Mouse (Mus musculus) forebrain, embryonic 11.5 days (tissue): ENCODE measurements at regions not wholly inside any gene's neighbourhood (a gene's known extent, or its start where the extent isn't known, plus 50 kb on each side); places are given as distances from the start of the nearest gene placed in this dataset.

Experiments used
- ATAC-seq: fragments of 200-750 bp; cut with Nextera tagmentation; replicated peaks from 2 replicates; pipeline ENCODE4 v1.8.0; 2017; ENCODE audit warnings: moderate TSS enrichment; ENCODE audit not compliant: low FRiP score
- DNase-seq: peaks from one replicate; pipeline ENCODE4 v3.0.0-alpha.2; 2017; ENCODE audit warnings: low spot score
- H3K27ac ChIP-seq: fragments of 300-500 bp; sonication (generic); 2 replicates; pipeline ENCODE4 v1.5.1; 2014; ENCODE audit warnings: low read depth, low read length
- H3K27me3 ChIP-seq: fragments of 300-500 bp; sonication (generic); 2 replicates; pipeline ENCODE4 v1.6.1; 2014; ENCODE audit warnings: mild to moderate bottlenecking, low read length, mixed read lengths; ENCODE audit not compliant: control insufficient read depth, insufficient read depth
- H3K36me3 ChIP-seq: fragments of 300-500 bp; sonication (generic); 2 replicates; pipeline ENCODE4 v1.6.1; 2014; ENCODE audit warnings: mild to moderate bottlenecking, low read length, moderate library complexity, mixed read lengths; ENCODE audit not compliant: control insufficient read depth, insufficient read depth
- H3K4me1 ChIP-seq: fragments of 300-500 bp; sonication (generic); replicated peaks from 2 replicates; pipeline ENCODE4 v1.6.1; 2014; ENCODE audit warnings: low read length, mixed read lengths; ENCODE audit not compliant: control insufficient read depth, insufficient read depth
- H3K4me2 ChIP-seq: fragments of 300-500 bp; sonication (generic); 2 replicates; pipeline ENCODE4 v1.6.1; 2014; ENCODE audit warnings: low read depth, mild to moderate bottlenecking, low read length, moderate library complexity, mixed read lengths; ENCODE audit not compliant: severe bottlenecking
- H3K4me3 ChIP-seq: fragments of 300-500 bp; sonication (generic); 2 replicates; pipeline ENCODE4 v1.5.1; 2014; ENCODE audit warnings: low read depth, low read length
- H3K9ac ChIP-seq: fragments of 300-500 bp; sonication (generic); 2 replicates; pipeline ENCODE4 v1.6.1; 2014; ENCODE audit warnings: low read length
- H3K9me3 ChIP-seq: fragments of 300-500 bp; sonication (generic); 2 replicates; pipeline ENCODE4 v1.6.1; 2016; ENCODE audit warnings: low read length, mixed read lengths; ENCODE audit not compliant: control insufficient read depth
- WGBS: fragments of 180-500 bp; shearing (Covaris S2); extraction: QIAGEN DNeasy Blood & Tissue Kit; methylation state at CpG from one replicate; pipeline ENCODE4 v1.1.7; 2014; 5-methylcytosine and 5-hydroxymethylcytosine counted together

DNA sequence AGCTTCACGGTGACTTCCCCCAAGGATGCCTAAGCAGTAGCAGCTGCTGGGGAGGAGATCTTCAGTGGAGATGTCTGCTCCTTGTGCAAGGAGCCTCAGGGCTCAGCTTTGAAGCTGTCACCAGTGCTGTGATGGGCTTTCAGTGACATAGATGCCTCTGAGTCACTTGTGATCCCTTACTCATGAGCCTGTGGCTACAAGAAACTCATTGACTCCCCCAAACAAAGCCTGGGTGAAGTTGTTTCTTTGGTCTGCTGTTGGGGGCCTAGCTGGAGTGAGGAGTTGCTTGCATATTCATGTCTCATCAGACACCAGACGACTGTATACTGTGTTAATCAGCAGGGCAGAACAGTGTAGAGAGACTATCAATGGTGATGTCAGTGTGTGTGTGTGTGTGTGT lies 203.4 kb upstream of the Mphosph6 start:
- no peak overlapping the region for H3K9ac ChIP-seq
- H3K27me3 ChIP-seq: peaks cover 2% of the 10 kb centered on the region; the same call in 1 of the 2 replicates
- H3K9me3 ChIP-seq: no peaks in the 10 kb centered on the region
- peaks cover 3% of the 10 kb centered on the region; the same call in 1 of the 2 replicates for H3K4me1 ChIP-seq
- WGBS: 36% methylated on average over 2 of the region's 2 CpGs
- peak; percentile 42; the same call in 1 of the 2 replicates for ATAC-seq
- H3K27ac ChIP-seq: no peak overlapping the region; the same call in 1 of the 2 replicates
- no peak overlapping the region for H3K4me2 ChIP-seq
- no peak for DNase-seq
- no peaks in the 10 kb centered on the region for H3K36me3 ChIP-seq
- no peak overlapping the region for H3K4me3 ChIP-seq

DNA sequence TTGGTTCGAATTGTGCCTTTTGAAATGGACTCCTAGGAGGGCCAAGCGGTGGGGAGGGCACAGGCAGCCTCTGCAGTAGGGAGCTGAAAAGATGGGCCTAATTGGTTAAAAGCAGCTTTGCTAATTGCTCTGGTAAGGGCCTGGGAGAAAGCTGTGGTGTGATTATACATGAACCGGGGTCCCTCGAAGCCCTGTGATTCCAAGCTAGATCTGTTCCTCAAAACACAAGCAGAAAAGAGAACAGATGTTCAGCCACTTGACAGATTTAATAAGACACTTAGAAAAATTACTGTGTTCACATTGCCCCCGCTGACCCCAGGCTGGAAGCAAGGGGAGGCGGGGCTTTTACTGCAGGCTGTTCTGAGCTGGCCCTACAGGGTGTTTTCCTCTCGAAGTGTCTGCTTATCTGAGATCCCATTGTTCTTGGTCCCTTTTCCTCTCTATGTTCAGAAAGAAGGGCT lies 202.7 kb upstream of the Mphosph6 start:
- H3K27me3 ChIP-seq: peaks cover 2% of the 10 kb centered on the region; the same call in 1 of the 2 replicates
- no peak overlapping the region for H3K9ac ChIP-seq
- peak; percentile 73 for DNase-seq
- peaks cover 3% of the 10 kb centered on the region; the same call in 1 of the 2 replicates for H3K4me1 ChIP-seq
- ATAC-seq: peak; percentile 92
- H3K9me3 ChIP-seq: no peaks in the 10 kb centered on the region
- 20% methylated on average over 7 of the region's 7 CpGs for WGBS
- no peaks in the 10 kb centered on the region for H3K36me3 ChIP-seq
- H3K4me3 ChIP-seq: no peak overlapping the region
- no peak overlapping the region for H3K4me2 ChIP-seq
- H3K27ac ChIP-seq: peak overlapping the region; percentile 13; the same call in 1 of the 2 replicates

- WGBS: 92% methylated on average over 10 of the region's 10 CpGs
- no peak overlapping the region for H3K4me2 ChIP-seq
- H3K36me3 ChIP-seq: no peaks in the 10 kb centered on the region
- H3K9me3 ChIP-seq: no peaks in the 10 kb centered on the region
- ATAC-seq: no peak
- H3K4me3 ChIP-seq: no peak overlapping the region
- peaks cover 3% of the 10 kb centered on the region; the same call in 1 of the 2 replicates for H3K4me1 ChIP-seq
- no peak overlapping the region for H3K27ac ChIP-seq
- no peak overlapping the region for H3K9ac ChIP-seq
- peaks cover 2% of the 10 kb centered on the region; the same call in 1 of the 2 replicates for H3K27me3 ChIP-seq
- no peak for DNase-seq
Observed at GRCm38 (mm10) chr8:118001138-118001537, 199.4 kb upstream of the Mphosph6 start.

GRCm38 (mm10) chr8:117991826-117992225 lies 190.1 kb upstream of the Mphosph6 start:
- no peaks in the 10 kb centered on the region for H3K27me3 ChIP-seq
- no peak overlapping the region for H3K27ac ChIP-seq
- 91% methylated on average over 7 of the region's 7 CpGs for WGBS
- H3K4me1 ChIP-seq: no peaks in the 10 kb centered on the region
- H3K9ac ChIP-seq: no peak overlapping the region
- DNase-seq (no peak), ATAC-seq (no peak)
- H3K36me3 ChIP-seq: no peaks in the 10 kb centered on the region
- no peaks in the 10 kb centered on the region for H3K9me3 ChIP-seq
- no peak overlapping the region for H3K4me2 ChIP-seq
- H3K4me3 ChIP-seq: no peak overlapping the region

DNA sequence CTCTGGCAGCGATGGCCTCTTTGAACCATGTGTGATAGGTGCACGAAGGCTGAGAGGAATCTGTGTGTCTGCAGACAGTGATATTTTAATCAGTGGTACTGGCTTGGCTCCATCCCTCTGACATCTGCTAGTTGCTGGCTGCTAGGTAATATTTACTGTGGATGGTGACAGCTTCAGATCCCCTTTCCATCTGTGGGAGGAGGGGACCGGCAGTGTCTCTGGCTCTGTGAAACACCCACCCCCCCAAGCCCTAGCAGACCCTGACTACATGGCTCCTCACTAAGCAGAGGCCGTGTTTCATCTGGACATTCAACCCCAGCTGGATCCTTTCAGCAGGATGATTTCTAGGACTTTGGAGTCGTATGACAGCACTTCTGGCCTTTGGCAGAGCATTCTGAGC lies 187.0 kb upstream of the Mphosph6 start:
- no peaks in the 10 kb centered on the region for H3K36me3 ChIP-seq
- ATAC-seq (no peak), DNase-seq (peak; percentile 20)
- H3K9me3 ChIP-seq: no peaks in the 10 kb centered on the region
- H3K27ac ChIP-seq: no peak overlapping the region
- H3K4me3 ChIP-seq: no peak overlapping the region
- H3K27me3 ChIP-seq: no peaks in the 10 kb centered on the region
- no peak overlapping the region for H3K4me2 ChIP-seq
- WGBS: 86% methylated on average over 5 of the region's 5 CpGs
- no peak overlapping the region for H3K9ac ChIP-seq
- H3K4me1 ChIP-seq: no peaks in the 10 kb centered on the region

- Histone ChIP-seq H3K4me3 (no peak overlapping the region), H3K9ac (no peak overlapping the region), H3K27ac (no peak overlapping the region), H3K4me1 (no peaks in the 10 kb centered on the region), H3K9me3 (no peaks in the 10 kb centered on the region), H3K36me3 (no peaks in the 10 kb centered on the region), H3K4me2 (no peak overlapping the region), H3K27me3 (no peaks in the 10 kb centered on the region)
- DNase-seq (no peak), ATAC-seq (no peak)
- 89% methylated on average over 5 of the region's 5 CpGs for WGBS
Observed at GRCm38 (mm10) chr8:117968306-117968705, 166.6 kb upstream of the Mphosph6 start.

- no peaks in the 10 kb centered on the region for H3K27me3 ChIP-seq
- H3K4me1 ChIP-seq: no peaks in the 10 kb centered on the region
- ATAC-seq (no peak), DNase-seq (no peak)
- no peak overlapping the region for H3K4me2 ChIP-seq
- no peaks in the 10 kb centered on the region for H3K9me3 ChIP-seq
- 88% methylated on average over 5 of the region's 5 CpGs for WGBS
- H3K4me3 ChIP-seq: no peak overlapping the region
- H3K36me3 ChIP-seq: no peaks in the 10 kb centered on the region
- no peak overlapping the region for H3K27ac ChIP-seq
- H3K9ac ChIP-seq: no peak overlapping the region
Observed at GRCm38 (mm10) chr8:117966556-117966955, 164.8 kb upstream of the Mphosph6 start.

DNA sequence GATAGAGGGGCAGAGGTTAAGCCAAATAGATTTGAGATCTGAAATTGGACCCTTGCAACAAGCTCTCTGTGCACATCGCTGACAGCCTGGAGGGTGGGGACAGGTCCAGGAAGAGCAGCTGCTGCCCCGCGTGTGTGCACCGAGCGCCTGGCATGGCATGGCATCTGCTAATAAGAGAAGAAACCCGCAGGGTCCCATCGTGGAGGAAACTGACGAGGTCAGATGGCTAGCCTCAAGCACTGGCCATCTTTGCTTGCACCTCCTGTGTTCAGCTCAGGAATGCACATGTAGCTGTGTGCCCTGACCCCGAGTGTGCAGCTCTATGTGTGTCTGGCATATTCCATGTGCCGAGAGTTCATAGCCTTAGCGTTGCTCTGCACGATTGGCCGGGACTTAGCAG lies 161.7 kb upstream of the Mphosph6 start:
- no peak overlapping the region for H3K4me3 ChIP-seq
- no peaks in the 10 kb centered on the region for H3K4me1 ChIP-seq
- no peak overlapping the region for H3K9ac ChIP-seq
- H3K4me2 ChIP-seq: no peak overlapping the region
- WGBS: 90% methylated on average over 13 of the region's 13 CpGs
- no peaks in the 10 kb centered on the region for H3K27me3 ChIP-seq
- ATAC-seq (no peak), DNase-seq (no peak)
- no peaks in the 10 kb centered on the region for H3K9me3 ChIP-seq
- no peak overlapping the region for H3K27ac ChIP-seq
- H3K36me3 ChIP-seq: no peaks in the 10 kb centered on the region

DNA sequence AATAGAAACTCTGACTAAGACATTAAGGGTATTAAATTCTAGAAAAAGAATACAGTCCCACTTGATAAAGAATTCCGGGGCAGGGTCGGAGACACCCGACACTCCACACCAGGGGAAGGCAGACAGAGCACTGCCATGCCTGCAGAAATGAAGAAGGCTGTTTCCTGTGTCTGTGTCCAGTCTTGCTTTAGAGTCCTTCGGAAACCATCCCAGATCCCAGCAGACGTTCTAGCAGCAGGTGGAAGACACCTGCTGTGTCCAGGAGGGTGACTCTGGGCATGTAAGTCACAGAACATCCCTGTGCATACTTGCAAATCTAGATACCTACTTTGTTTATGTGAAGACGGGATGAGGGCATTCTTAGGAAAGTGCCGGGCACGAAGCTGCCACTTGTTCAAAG lies 160.9 kb upstream of the Mphosph6 start:
- H3K27me3 ChIP-seq: no peaks in the 10 kb centered on the region
- DNase-seq: no peak
- H3K4me3 ChIP-seq: no peak overlapping the region
- WGBS: 84% methylated on average over 8 of the region's 8 CpGs
- H3K4me2 ChIP-seq: no peak overlapping the region
- H3K27ac ChIP-seq: no peak overlapping the region
- no peaks in the 10 kb centered on the region for H3K4me1 ChIP-seq
- no peak overlapping the region for H3K9ac ChIP-seq
- no peaks in the 10 kb centered on the region for H3K9me3 ChIP-seq
- no peaks in the 10 kb centered on the region for H3K36me3 ChIP-seq
- ATAC-seq: no peak
